Mouse (Mus musculus): Measurements from ENCODE around the gene Parp16. TPM values are rescaled to one million over a fixed set of nuclear protein-coding genes. Genes with fewer than 3 reads are reported as not detected.
"Not testable (repeated sequence)": the region's sequence is repeated elsewhere in the genome, so short reads cannot be mapped to it uniquely, and the experiment has no call there.

Parp16 gene
- polyA plus RNA-seq, 1 experiment from 2014 or later: 6.0 TPM

GRCm38 (mm10) chr9:65267742-65268515 lies 72.8 kb downstream of the Parp16 start:
- H3K4me1 ChIP-seq (ENCODE audit: control insufficient read depth, insufficient read depth, low read length): peaks cover 20% of the 10 kb centered on the region; the same call in 1 of the 2 replicates
- peak; percentile 75; the same call in 1 of the 2 replicates for ATAC-seq (ENCODE audit: insufficient number of reproducible peaks, insufficient read depth, low FRiP score, low read depth)
- H3K36me3 ChIP-seq (ENCODE audit: control insufficient read depth, insufficient read depth, low read length): no peaks in the 10 kb centered on the region
- no peak overlapping the region for H3K4me2 ChIP-seq (replicated peaks; ENCODE audit: low read depth, low read length)
- WGBS: 45% methylated on average over 7 of the region's 7 CpGs
- no peak overlapping the region for H3K4me3 ChIP-seq (ENCODE audit: low read depth, low read length)
- no peak overlapping the region for H3K9ac ChIP-seq (replicated peaks; ENCODE audit: low read depth, low read length)
- peak overlapping the region; percentile 71 for H3K27ac ChIP-seq (ENCODE audit: low read length)
- H3K9me3 ChIP-seq (ENCODE audit: control insufficient read depth, low read depth, low read length): no peaks in the 10 kb centered on the region
- H3K27me3 ChIP-seq (ENCODE audit: control insufficient read depth, insufficient read depth, low read length): no peaks in the 10 kb centered on the region

GRCm38 (mm10) chr9:65273048-65273809 lies 78.1 kb downstream of the Parp16 start:
- 87% methylated on average over 13 of the region's 13 CpGs for WGBS
- Histone ChIP-seq H3K36me3 (ENCODE audit: control insufficient read depth, insufficient read depth, low read length) (no peaks in the 10 kb centered on the region), H3K9me3 (ENCODE audit: control insufficient read depth, low read depth, low read length) (no peaks in the 10 kb centered on the region), H3K4me3 (ENCODE audit: low read depth, low read length) (no peak overlapping the region), H3K9ac (replicated peaks; ENCODE audit: low read depth, low read length) (no peak overlapping the region), H3K27ac (ENCODE audit: low read length) (no peak overlapping the region), H3K27me3 (ENCODE audit: control insufficient read depth, insufficient read depth, low read length) (no peaks in the 10 kb centered on the region), H3K4me2 (replicated peaks; ENCODE audit: low read depth, low read length) (no peak overlapping the region), H3K4me1 (ENCODE audit: control insufficient read depth, insufficient read depth, low read length) (no peaks in the 10 kb centered on the region; the same call in 1 of the 2 replicates)
- no peak for ATAC-seq (ENCODE audit: insufficient number of reproducible peaks, insufficient read depth, low FRiP score, low read depth)

DNA sequence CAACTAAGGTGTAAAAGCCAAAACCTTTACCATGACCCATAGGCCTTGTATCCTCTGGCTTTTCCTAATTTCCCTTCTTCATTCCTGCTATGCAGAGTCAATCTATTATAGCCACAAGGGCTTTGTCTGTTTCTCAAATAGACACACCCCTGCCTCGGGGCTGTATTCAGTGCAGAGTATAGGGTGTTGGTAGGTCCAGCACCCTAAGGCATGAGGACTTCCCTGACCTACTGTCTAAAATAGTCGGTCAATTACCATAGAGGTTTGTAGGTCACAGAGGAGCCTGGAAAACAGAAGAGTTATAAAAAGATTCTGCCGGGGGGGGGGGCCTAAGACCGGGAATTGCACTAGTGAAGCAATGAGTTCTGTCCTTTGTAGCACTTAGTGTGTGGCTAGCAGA lies 78.7 kb downstream of the Parp16 start:
- no peaks in the 10 kb centered on the region for H3K4me1 ChIP-seq (ENCODE audit: control insufficient read depth, insufficient read depth, low read length)
- no peaks in the 10 kb centered on the region for H3K27me3 ChIP-seq (ENCODE audit: control insufficient read depth, insufficient read depth, low read length)
- H3K9me3 ChIP-seq (ENCODE audit: control insufficient read depth, low read depth, low read length): no peaks in the 10 kb centered on the region
- H3K9ac ChIP-seq (replicated peaks; ENCODE audit: low read depth, low read length): no peak overlapping the region
- H3K27ac ChIP-seq (ENCODE audit: low read length): no peak overlapping the region
- no peak overlapping the region for H3K4me2 ChIP-seq (replicated peaks; ENCODE audit: low read depth, low read length)
- H3K4me3 ChIP-seq (ENCODE audit: low read depth, low read length): no peak overlapping the region
- 73% methylated on average over 4 of the region's 4 CpGs for WGBS
- no peaks in the 10 kb centered on the region for H3K36me3 ChIP-seq (ENCODE audit: control insufficient read depth, insufficient read depth, low read length)
- ATAC-seq (ENCODE audit: insufficient number of reproducible peaks, insufficient read depth, low FRiP score, low read depth): no peak

DNA sequence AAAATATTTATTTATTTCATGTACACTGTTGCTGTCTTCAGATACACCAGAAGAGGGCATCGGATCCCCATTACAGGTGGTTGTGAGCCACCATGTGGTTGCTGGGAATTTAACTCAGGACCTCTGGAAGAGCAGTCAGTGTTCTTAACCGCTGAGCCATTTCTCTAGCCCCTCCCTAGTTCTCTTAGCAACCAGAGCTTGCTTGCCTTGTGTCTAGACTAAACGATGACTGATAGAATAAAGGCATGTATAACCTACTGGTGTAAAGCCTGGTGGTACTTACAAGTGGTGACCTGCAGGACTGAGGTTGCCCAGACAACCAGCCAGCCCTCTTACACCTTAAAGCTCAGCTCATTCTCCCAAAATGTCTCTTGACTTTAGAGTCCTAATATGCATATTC lies 79.7 kb downstream of the Parp16 start:
- H3K4me1 ChIP-seq (ENCODE audit: control insufficient read depth, insufficient read depth, low read length); H3K27me3 ChIP-seq (ENCODE audit: control insufficient read depth, insufficient read depth, low read length); ATAC-seq (ENCODE audit: insufficient number of reproducible peaks, insufficient read depth, low FRiP score, low read depth); H3K27ac ChIP-seq (ENCODE audit: low read length); H3K36me3 ChIP-seq (ENCODE audit: control insufficient read depth, insufficient read depth, low read length); H3K4me2 ChIP-seq (replicated peaks; ENCODE audit: low read depth, low read length); H3K9me3 ChIP-seq (ENCODE audit: control insufficient read depth, low read depth, low read length); H3K9ac ChIP-seq (replicated peaks; ENCODE audit: low read depth, low read length); H3K4me3 ChIP-seq (ENCODE audit: low read depth, low read length): not testable (repeated sequence)
- 73% methylated on average over 3 of the region's 3 CpGs for WGBS

DNA sequence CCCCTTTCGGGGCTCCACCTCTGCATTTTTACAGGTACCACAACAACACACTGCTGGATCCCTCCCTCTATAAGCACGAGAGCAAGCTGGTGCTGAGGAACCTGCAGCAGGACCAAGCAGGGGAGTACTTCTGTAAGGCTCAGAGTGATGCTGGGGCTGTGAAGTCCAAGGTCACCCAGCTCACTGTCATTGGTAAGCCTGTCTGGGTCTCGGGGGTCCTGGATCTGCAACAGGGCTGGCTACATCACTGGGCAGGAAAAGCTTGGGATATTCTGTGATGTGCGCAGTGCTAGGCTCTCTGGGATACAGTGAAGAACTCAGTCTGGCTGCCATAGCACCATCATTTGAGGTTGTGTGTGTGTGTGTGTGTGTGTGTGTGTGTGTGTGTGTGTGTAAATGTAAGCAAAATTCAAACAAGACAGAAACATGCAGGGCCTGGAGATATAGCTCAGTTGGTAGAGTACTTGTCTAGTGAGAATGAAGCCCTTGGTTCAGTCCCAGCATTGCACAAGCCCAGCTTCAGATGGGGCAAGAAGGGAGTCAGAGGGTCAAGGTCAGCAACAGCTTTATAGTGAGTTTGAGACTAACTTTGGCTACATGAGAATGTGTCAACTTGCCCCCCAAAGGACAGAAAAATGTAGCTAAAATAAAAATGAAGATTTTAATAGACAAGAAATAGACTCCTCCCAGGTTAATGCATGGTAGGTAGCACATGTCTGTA lies 80.8 kb downstream of the Parp16 start:
- Histone ChIP-seq H3K27me3 (ENCODE audit: control insufficient read depth, insufficient read depth, low read length) (no peaks in the 10 kb centered on the region), H3K36me3 (ENCODE audit: control insufficient read depth, insufficient read depth, low read length) (no peaks in the 10 kb centered on the region), H3K4me2 (replicated peaks; ENCODE audit: low read depth, low read length) (no peak overlapping the region), H3K27ac (ENCODE audit: low read length) (no peak overlapping the region), H3K9me3 (ENCODE audit: control insufficient read depth, low read depth, low read length) (no peaks in the 10 kb centered on the region), H3K9ac (replicated peaks; ENCODE audit: low read depth, low read length) (no peak overlapping the region), H3K4me1 (ENCODE audit: control insufficient read depth, insufficient read depth, low read length) (no peaks in the 10 kb centered on the region), H3K4me3 (ENCODE audit: low read depth, low read length) (no peak overlapping the region)
- no peak for ATAC-seq (ENCODE audit: insufficient number of reproducible peaks, insufficient read depth, low FRiP score, low read depth)
- 70% methylated on average over 4 of the region's 4 CpGs for WGBS

DNA sequence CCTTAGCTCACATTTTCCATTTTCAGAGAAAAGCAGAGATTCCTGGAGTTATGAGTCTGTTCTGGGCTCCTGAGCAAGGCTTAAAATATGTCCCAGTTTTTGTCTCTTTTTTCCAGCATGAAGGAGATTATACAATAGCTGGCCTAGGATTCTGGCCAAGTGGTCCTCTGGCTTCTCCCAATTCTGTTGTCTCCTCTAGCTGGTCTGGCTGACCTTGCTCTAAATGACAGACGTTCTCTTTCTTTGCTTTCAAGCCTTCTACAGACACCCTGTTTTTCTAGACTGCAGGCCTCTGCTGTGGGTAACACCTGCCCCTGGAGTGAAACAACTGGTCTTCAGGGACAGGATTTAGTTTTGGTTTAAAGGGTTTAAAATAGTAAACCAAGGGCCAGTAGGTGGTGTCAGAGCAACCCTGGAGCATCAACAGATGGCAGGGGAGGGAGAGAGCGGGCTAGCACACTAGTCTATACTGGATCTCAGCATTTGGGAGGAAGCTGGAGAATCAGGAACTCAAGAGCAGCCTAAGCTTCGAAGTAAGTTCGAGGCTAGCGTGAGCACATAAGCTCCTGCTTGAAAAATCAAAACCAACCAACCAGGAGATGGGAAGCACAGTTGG lies 86.5 kb downstream of the Parp16 start:
- no peak overlapping the region for H3K4me2 ChIP-seq (replicated peaks; ENCODE audit: low read depth, low read length)
- H3K27ac ChIP-seq (ENCODE audit: low read length): no peak overlapping the region
- H3K9ac ChIP-seq (replicated peaks; ENCODE audit: low read depth, low read length): no peak overlapping the region
- WGBS: 74% methylated on average over 5 of the region's 5 CpGs
- no peak overlapping the region for H3K4me3 ChIP-seq (ENCODE audit: low read depth, low read length)
- H3K4me1 ChIP-seq (ENCODE audit: control insufficient read depth, insufficient read depth, low read length): 0 out of 2 replicates have a peak, but pooled peaks cover 7% of the 10 kb centered on the region
- no peak for ATAC-seq (ENCODE audit: insufficient number of reproducible peaks, insufficient read depth, low FRiP score, low read depth)
- no peaks in the 10 kb centered on the region for H3K27me3 ChIP-seq (ENCODE audit: control insufficient read depth, insufficient read depth, low read length)
- no peaks in the 10 kb centered on the region for H3K9me3 ChIP-seq (ENCODE audit: control insufficient read depth, low read depth, low read length)
- no peaks in the 10 kb centered on the region for H3K36me3 ChIP-seq (ENCODE audit: control insufficient read depth, insufficient read depth, low read length)

- ATAC-seq (ENCODE audit: insufficient number of reproducible peaks, insufficient read depth, low FRiP score, low read depth): peak; percentile 53; the same call in 1 of the 2 replicates
- Histone ChIP-seq H3K36me3 (ENCODE audit: control insufficient read depth, insufficient read depth, low read length) (no peaks in the 10 kb centered on the region), H3K4me1 (ENCODE audit: control insufficient read depth, insufficient read depth, low read length) (0 out of 2 replicates have a peak, but pooled peaks cover 7% of the 10 kb centered on the region), H3K27ac (ENCODE audit: low read length) (no peak overlapping the region), H3K27me3 (ENCODE audit: control insufficient read depth, insufficient read depth, low read length) (no peaks in the 10 kb centered on the region), H3K9me3 (ENCODE audit: control insufficient read depth, low read depth, low read length) (no peaks in the 10 kb centered on the region), H3K4me3 (ENCODE audit: low read depth, low read length) (no peak overlapping the region), H3K9ac (replicated peaks; ENCODE audit: low read depth, low read length) (no peak overlapping the region), H3K4me2 (replicated peaks; ENCODE audit: low read depth, low read length) (no peak overlapping the region)
- WGBS: under 1% methylated on average over 3 of the region's 3 CpGs
Observed at GRCm38 (mm10) chr9:65283301-65283700, 88.1 kb downstream of the Parp16 start.

DNA sequence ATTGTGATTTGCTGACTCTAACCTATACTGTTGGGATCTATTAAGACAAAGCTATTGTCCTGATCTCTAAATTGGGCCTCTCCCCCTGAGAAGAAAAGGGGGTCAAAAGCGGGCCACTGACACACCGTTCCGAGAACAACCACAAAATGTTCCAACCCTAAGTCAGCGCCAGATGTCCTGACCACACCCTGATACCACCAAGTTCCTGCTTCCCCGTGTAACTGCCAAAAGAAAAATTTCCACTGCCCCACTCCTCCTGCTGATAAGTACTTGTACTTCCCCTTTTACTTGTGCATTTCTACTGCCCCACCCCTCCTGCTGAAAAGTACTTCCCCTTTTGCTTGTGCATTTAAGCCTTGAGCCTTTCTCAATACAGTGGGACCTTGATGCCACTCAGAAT lies 93.1 kb downstream of the Parp16 start:
- H3K9ac ChIP-seq (replicated peaks; ENCODE audit: low read depth, low read length); H3K27ac ChIP-seq (ENCODE audit: low read length); H3K9me3 ChIP-seq (ENCODE audit: control insufficient read depth, low read depth, low read length); H3K36me3 ChIP-seq (ENCODE audit: control insufficient read depth, insufficient read depth, low read length); H3K4me3 ChIP-seq (ENCODE audit: low read depth, low read length); H3K27me3 ChIP-seq (ENCODE audit: control insufficient read depth, insufficient read depth, low read length); ATAC-seq (ENCODE audit: insufficient number of reproducible peaks, insufficient read depth, low FRiP score, low read depth); H3K4me2 ChIP-seq (replicated peaks; ENCODE audit: low read depth, low read length); H3K4me1 ChIP-seq (ENCODE audit: control insufficient read depth, insufficient read depth, low read length): not testable (repeated sequence)
- WGBS: 91% methylated on average over 4 of the region's 5 CpGs
